Mouse (Mus musculus): Measurements from ENCODE around the gene Eif5b. TPM values are rescaled to one million over a fixed set of nuclear protein-coding genes. Genes with fewer than 3 reads are reported as not detected.

Eif5b gene
- polyA plus RNA-seq, 1 experiment, result 56.2 TPM

DNA sequence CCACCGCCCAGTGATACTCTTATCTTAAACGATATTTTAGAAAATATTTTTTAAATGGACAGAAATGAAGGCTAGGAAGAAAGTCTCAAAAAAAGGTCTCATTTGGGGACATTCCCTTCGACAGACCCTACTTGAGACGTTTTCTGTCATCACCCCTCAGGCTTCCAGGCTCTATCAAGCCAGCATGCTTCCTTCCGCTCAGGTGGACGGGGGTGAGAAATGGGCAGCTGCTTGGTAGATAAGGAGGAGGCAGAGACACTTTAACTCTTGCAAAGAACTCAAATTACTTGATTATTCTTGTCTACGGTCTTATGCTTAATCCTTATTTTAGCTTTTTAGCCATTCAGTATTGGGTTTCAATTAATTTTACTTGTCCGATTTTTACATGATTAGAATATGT, 3.0 kb downstream of the Eif5b start:
- Histone ChIP-seq H3K27ac (ENCODE audit: insufficient read depth, low read length) (no peak overlapping the region), H3K4me1 (ENCODE audit: control insufficient read depth, insufficient read depth, low read length) (peaks cover 2% of the 10 kb centered on the region), H3K4me3 (ENCODE audit: insufficient read depth, low read length) (no peak overlapping the region)
- no peak for TF ChIP-seq POLR2A (IDR thresholded peaks at IDR 0.05; ENCODE audit: low read depth, low read length)

DNA sequence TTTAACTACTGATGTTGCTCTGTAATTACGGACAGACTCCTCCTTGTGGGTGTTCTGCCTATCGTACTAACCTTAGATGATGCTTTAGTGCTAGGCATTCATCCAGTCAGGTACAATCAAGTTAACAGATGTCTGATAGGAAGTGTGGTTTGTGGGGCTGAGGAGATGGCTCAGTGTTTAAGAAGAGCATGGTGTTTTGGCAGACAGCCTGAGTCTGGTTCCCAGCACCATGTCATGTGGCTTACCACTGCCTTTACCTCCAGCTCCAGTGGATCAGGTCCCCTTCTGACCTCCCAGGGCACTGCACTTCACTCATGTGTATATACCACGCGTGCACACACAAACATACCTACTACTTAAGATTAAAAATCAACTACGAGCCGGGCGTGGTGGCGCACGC, 4.1 kb downstream of the Eif5b start:
- no peak overlapping the region for H3K27ac ChIP-seq (ENCODE audit: insufficient read depth, low read length)
- H3K4me3 ChIP-seq (ENCODE audit: insufficient read depth, low read length), result no peak overlapping the region
- peaks cover 2% of the 10 kb centered on the region for H3K4me1 ChIP-seq (ENCODE audit: control insufficient read depth, insufficient read depth, low read length)
- TF ChIP-seq POLR2A (IDR thresholded peaks at IDR 0.05; ENCODE audit: low read depth, low read length) (no peak), CTCF (IDR thresholded peaks at IDR 0.05; ENCODE audit: borderline replicate concordance, insufficient read depth, low read length) (no peak)

DNA sequence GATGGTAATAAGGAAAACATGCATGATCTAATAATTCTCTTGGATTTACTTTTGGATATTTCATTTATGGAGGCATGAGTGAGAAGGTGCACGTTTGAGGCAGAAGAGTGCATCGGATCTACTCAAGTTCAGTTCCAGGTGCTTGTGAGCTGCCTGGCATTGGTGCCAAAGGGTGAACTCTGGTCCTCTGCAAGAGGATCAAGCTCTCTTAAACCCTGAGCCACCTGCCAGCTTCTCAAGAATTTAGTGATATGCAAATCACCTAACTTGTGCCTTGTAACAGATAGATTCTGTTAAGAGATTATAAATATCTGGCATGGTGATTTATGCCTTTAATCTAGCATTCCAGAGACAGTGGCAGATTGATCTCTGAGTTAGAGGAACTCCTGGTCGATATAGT, 5.2 kb downstream of the Eif5b start:
- no peak overlapping the region for H3K27ac ChIP-seq (ENCODE audit: insufficient read depth, low read length)

DNA sequence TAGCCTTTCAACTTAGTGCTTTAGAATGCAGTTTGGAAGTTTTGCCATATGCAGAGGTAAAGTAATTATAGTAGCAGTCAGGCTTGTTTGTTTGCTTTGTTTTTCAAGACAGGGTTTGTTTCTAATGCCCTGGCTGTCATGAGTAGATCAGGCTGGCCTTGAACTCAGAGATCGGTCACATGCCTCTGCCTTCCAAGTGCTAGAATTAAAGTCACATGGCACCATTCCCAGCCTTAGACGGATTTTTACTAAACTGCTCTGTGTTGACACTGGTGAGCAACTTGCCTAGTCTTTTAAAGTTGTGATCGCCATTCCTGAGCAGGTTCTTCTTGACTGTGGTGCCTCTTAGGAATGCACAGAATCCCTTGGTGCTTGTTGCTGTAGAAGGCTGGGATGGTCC, 8.9 kb downstream of the Eif5b start:
- Histone ChIP-seq H3K27ac (ENCODE audit: insufficient read depth, low read length) (no peak overlapping the region), H3K4me3 (ENCODE audit: insufficient read depth, low read length) (no peak overlapping the region), H3K4me1 (ENCODE audit: control insufficient read depth, insufficient read depth, low read length) (no peaks in the 10 kb centered on the region; the same call in 1 of the 2 replicates)
- no peak for TF ChIP-seq CTCF (IDR thresholded peaks at IDR 0.05; ENCODE audit: borderline replicate concordance, insufficient read depth, low read length)
- no peak for TF ChIP-seq POLR2A (IDR thresholded peaks at IDR 0.05; ENCODE audit: low read depth, low read length)

More for the DNA sequence above, 5.2 kb downstream of the Eif5b start:
- Histone ChIP-seq H3K4me3 (ENCODE audit: insufficient read depth, low read length) (no peak overlapping the region), H3K4me1 (ENCODE audit: control insufficient read depth, insufficient read depth, low read length) (peaks cover 2% of the 10 kb centered on the region)
- TF ChIP-seq CTCF (IDR thresholded peaks at IDR 0.05; ENCODE audit: borderline replicate concordance, insufficient read depth, low read length) (no peak), POLR2A (IDR thresholded peaks at IDR 0.05; ENCODE audit: low read depth, low read length) (no peak)

DNA sequence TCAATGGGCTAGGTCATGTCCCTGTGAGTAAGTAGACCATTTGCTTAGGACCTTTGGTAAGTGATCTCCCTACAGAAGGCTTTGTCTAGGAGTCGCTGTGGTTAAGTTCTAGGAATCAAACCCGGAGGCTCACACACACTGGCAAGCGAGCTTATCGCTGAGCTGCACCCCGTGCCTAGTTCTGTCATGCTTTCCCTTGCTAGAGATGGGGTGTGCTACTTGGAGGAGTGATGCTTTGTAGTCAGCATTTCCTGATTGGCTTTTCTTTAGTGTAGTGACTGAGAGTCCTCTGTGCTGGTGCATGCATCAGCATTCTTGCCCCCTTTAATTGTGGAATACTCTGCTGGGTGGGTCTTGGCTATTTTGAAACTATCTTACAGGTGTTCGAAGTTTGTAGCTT, 13.8 kb downstream of the Eif5b start:
- Histone ChIP-seq H3K27ac (ENCODE audit: insufficient read depth, low read length) (no peak overlapping the region), H3K4me1 (ENCODE audit: control insufficient read depth, insufficient read depth, low read length) (peaks cover 3% of the 10 kb centered on the region), H3K4me3 (ENCODE audit: insufficient read depth, low read length) (no peak overlapping the region)
- TF ChIP-seq CTCF (IDR thresholded peaks at IDR 0.05; ENCODE audit: borderline replicate concordance, insufficient read depth, low read length) (no peak), POLR2A (IDR thresholded peaks at IDR 0.05; ENCODE audit: low read depth, low read length) (no peak)

DNA sequence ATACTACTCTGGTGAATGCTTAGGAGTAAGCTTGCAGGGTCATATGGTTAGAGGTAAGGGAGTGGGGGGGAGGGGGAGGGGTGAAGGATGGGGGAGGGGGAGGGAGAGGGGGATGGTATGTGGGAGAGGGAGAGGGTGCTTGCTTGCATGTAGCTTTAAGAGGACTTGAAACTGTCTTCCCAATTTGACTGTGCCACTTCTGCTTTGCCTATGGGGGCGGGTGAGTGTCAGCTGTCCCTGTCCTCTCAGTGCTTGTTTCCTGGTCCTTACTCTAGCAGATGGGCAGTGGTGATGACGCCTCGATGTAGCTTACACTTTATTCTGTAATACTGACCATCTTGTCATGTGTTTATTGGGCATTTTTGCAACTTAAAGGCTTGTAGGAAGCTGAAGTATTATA, 14.3 kb downstream of the Eif5b start:
- Histone ChIP-seq H3K27ac (ENCODE audit: insufficient read depth, low read length) (no peak overlapping the region), H3K4me3 (ENCODE audit: insufficient read depth, low read length) (no peak overlapping the region), H3K4me1 (ENCODE audit: control insufficient read depth, insufficient read depth, low read length) (peaks cover 3% of the 10 kb centered on the region)
- no peak for TF ChIP-seq POLR2A (IDR thresholded peaks at IDR 0.05; ENCODE audit: low read depth, low read length)
- TF ChIP-seq CTCF (IDR thresholded peaks at IDR 0.05; ENCODE audit: borderline replicate concordance, insufficient read depth, low read length), result no peak

DNA sequence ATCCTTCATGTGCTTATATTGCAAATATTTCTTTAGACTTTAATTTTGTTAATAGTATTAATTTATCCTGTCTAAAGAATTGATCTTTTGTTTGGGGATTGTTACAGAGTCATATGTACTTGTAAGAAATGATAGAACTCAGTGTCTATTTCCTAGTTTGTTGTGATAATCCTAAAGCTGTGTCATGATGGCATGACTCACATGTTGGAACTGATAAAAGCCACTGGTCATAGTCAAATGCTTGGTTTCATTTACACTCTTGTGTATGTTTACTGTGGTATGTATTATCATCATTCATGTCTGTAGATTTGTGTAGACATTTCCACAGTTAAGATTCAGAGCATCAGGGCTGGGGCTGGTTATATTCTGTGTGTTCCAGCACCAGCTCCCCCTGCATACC, 14.7 kb downstream of the Eif5b start:
- Histone ChIP-seq H3K4me1 (ENCODE audit: control insufficient read depth, insufficient read depth, low read length) (peaks cover 3% of the 10 kb centered on the region), H3K4me3 (ENCODE audit: insufficient read depth, low read length) (no peak overlapping the region), H3K27ac (ENCODE audit: insufficient read depth, low read length) (no peak overlapping the region)
- TF ChIP-seq POLR2A (IDR thresholded peaks at IDR 0.05; ENCODE audit: low read depth, low read length), result no peak
- TF ChIP-seq CTCF (IDR thresholded peaks at IDR 0.05; ENCODE audit: borderline replicate concordance, insufficient read depth, low read length), result no peak

DNA sequence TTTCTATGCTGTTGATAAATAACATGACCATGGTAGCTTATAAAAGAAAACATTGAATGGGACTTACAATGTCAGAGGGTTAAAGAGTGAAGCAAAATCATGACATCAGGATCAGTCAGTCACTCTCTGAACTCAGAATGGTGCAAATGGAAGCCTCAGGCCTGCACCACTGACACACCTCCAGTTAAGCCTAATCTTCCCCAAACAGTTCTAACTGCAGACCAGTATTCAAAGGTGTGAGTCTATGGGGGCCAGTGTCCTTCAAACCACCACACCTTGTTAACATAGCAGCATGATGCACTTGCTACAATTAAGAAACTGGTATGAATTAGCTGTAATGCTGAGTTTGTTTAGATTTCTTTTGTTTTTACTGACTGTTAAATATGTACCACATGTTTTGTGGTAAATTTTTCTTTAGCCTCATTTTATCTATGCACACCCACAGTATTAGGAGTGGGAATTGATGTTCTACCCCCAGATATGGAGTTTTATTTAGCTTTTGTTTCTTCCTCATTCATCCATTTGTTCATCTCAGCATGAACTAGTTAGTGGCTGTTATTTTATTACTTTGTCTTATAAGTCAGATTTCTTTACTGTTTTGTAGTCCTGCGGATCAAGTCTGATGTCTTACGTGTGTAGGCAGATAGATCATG, 16.9 kb downstream of the Eif5b start:
- Histone ChIP-seq H3K4me3 (ENCODE audit: insufficient read depth, low read length) (no peak overlapping the region), H3K27ac (ENCODE audit: insufficient read depth, low read length) (no peak overlapping the region), H3K4me1 (ENCODE audit: control insufficient read depth, insufficient read depth, low read length) (peaks cover 3% of the 10 kb centered on the region)
- TF ChIP-seq POLR2A (IDR thresholded peaks at IDR 0.05; ENCODE audit: low read depth, low read length) (no peak), CTCF (IDR thresholded peaks at IDR 0.05; ENCODE audit: borderline replicate concordance, insufficient read depth, low read length) (no peak)

DNA sequence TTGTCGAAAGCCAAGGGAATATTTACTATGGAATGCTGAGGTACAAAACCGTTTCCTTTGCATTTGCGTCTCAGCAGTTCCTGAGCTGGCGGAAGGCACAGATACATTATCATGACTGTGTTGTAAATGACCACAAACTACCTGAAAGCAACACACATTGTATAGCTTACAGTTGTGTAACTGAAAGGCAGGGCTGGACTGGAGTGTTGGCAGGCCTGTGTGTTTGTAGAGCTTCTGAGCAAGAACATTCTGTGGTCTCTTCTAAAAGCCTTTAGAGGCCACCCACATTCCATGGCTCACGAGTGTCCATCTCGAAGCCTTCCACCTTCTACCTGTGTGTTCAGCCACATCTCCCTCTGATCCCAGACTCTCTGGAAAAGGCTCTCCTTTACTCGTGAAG, 29.5 kb downstream of the Eif5b start:
- TF ChIP-seq POLR2A (IDR thresholded peaks at IDR 0.05; ENCODE audit: low read depth, low read length) (no peak), CTCF (IDR thresholded peaks at IDR 0.05; ENCODE audit: borderline replicate concordance, insufficient read depth, low read length) (no peak)
- Histone ChIP-seq H3K27ac (ENCODE audit: insufficient read depth, low read length) (no peak overlapping the region), H3K4me3 (ENCODE audit: insufficient read depth, low read length) (no peak overlapping the region), H3K4me1 (ENCODE audit: control insufficient read depth, insufficient read depth, low read length) (0 out of 2 replicates have a peak, but pooled peaks cover 2% of the 10 kb centered on the region)

DNA sequence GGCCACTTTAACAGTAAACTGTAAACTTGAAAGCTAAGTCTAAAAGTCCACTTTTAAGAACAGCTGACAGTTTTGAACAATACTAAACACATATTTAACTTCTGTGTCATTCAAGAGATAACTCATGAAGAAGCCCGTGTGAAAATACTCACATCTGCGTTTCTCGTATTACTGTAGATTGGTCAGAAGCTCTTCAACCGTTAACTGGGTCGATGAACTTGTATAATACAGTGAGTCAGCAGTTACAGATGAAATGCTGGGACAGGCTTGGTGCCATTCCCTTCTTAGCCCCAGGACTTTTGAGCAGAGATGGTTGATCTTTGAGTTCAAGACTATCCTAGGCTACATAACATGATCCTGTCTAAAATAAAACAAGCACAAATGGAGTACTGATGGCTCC, 33.6 kb downstream of the Eif5b start:
- TF ChIP-seq POLR2A (IDR thresholded peaks at IDR 0.05; ENCODE audit: low read depth, low read length) (no peak), CTCF (IDR thresholded peaks at IDR 0.05; ENCODE audit: borderline replicate concordance, insufficient read depth, low read length) (no peak)
- no peak overlapping the region for H3K4me3 ChIP-seq (ENCODE audit: insufficient read depth, low read length)
- H3K27ac ChIP-seq (ENCODE audit: insufficient read depth, low read length), result no peak overlapping the region
- 0 out of 2 replicates have a peak, but pooled peaks cover 2% of the 10 kb centered on the region for H3K4me1 ChIP-seq (ENCODE audit: control insufficient read depth, insufficient read depth, low read length)

All from embryonic fibroblast, embryonic 13.5 days (primary cell).